Mouse (Mus musculus) heart, adult 2 months (tissue): ENCODE measurements around the gene Sis. TPM values are rescaled to one million over a fixed set of nuclear protein-coding genes. Genes with fewer than 3 reads are reported as not detected.

Experiments used
- DNase-seq, 2 experiments: peaks; one replicate each; pipeline ENCODE4 v3.0.0; 2021
- H3K27ac ChIP-seq: fragments of 200-600 bp; 2 replicates; pipeline ENCODE4 v1.8.1; 2022
- H3K27me3 ChIP-seq: fragments of 200-500 bp; 2 replicates; pipeline ENCODE4 v1.6.1; 2012; ENCODE audit warnings: mild to moderate bottlenecking, low read length, inconsistent platforms, mixed read lengths; ENCODE audit not compliant: control insufficient read depth, insufficient read depth
- H3K36me3 ChIP-seq: fragments of 200-500 bp; 2 replicates; pipeline ENCODE4 v1.6.1; 2012; ENCODE audit warnings: low read length, inconsistent platforms; ENCODE audit not compliant: control insufficient read depth, insufficient read depth
- H3K4me1 ChIP-seq: fragments of 200-500 bp; 2 replicates; pipeline ENCODE4 v1.6.1; 2011; ENCODE audit warnings: low read length; ENCODE audit not compliant: control insufficient read depth, insufficient read depth
- H3K4me3 ChIP-seq: fragments of 200-600 bp; 2 replicates; pipeline ENCODE4 v1.8.1; 2022
- H3K79me2 ChIP-seq: fragments of 200-500 bp; replicated peaks from 2 replicates; pipeline ENCODE4 v1.6.1; 2012; ENCODE audit warnings: mild to moderate bottlenecking, inconsistent platforms, low read length, moderate library complexity, mixed read lengths; ENCODE audit not compliant: control insufficient read depth, insufficient read depth
- H3K9ac ChIP-seq: fragments of 200-500 bp; 2 replicates; pipeline ENCODE4 v1.6.1; 2012; ENCODE audit warnings: low read depth, mild to moderate bottlenecking, control low read depth, inconsistent platforms, low read length, mixed read lengths
- CTCF ChIP-seq: fragments of 200-600 bp; IDR thresholded peaks from 2 replicates; pipeline ENCODE4 v1.8.1; 2022; ENCODE audit warnings: antibody characterized with exemption, mild to moderate bottlenecking, moderate library complexity
- EP300 ChIP-seq: fragments of 200-500 bp; IDR thresholded peaks from 2 replicates; pipeline ENCODE4 v1.6.1; 2011; ENCODE audit warnings: low read depth, low read length, control low read depth; ENCODE audit not compliant: insufficient read depth
- POLR2A ChIP-seq: fragments of 200-500 bp; IDR thresholded peaks from 2 replicates; pipeline ENCODE4 v1.6.1; 2011; ENCODE audit warnings: mild to moderate bottlenecking, low read depth, low read length, control low read depth; ENCODE audit not compliant: insufficient read depth
- WGBS: fragments of 180-500 bp; shearing (Covaris S2); methylation state at CpG from one replicate; pipeline ENCODE4 v1.1.7; 2018; 5-methylcytosine and 5-hydroxymethylcytosine counted together
- intact Hi-C: fragments of 180-260 bp; cut with DNase I; formaldehyde crosslinking; loops from one replicate; pipeline ENCODE4 v1.15.1; 2025
- long read RNA-seq: library from polyadenylated mRNA; stranded (forward); transcript quantifications from one replicate; pipeline ENCODE4 v2.0.0, GENCODE M21; 2021
- polyA plus RNA-seq: library from polyadenylated mRNA; depleted of rRNA; stranded (reverse); fragments of >200 nt; gene quantifications from 2 replicates; pipeline ENCODE4 v1.2.3, GENCODE M21; 2012; rRNA removed
- total RNA-seq, 2 experiments: library from RNA; stranded (reverse); gene quantifications; 2 replicates each; pipeline ENCODE4 v1.2.3; 2021

The Sis gene
- total RNA-seq (not detected), polyA plus RNA-seq (not detected in 2 replicates)
- long read RNA-seq: 0 reads

GRCm38 (mm10) chr3:72967675-72968074 is at the start of gene Sis:
Sis (minus strand) TSS chr3:72967863.
- H3K36me3 ChIP-seq: no peaks in the 10 kb centered on the region
- H3K4me1 ChIP-seq: no peaks in the 10 kb centered on the region
- no peak within 1 kb of the TSS for H3K4me3 ChIP-seq
- TF ChIP-seq CTCF (no peak), EP300 (no peak), POLR2A (no peak)
- H3K79me2 ChIP-seq: no peaks in the 10 kb centered on the region
- intact Hi-C loops: no loop called here
- no peak for DNase-seq
- H3K27ac ChIP-seq: no peak within 1 kb of the TSS
- H3K9ac ChIP-seq: no peak within 1 kb of the TSS
- H3K27me3 ChIP-seq: no peaks in the 10 kb centered on the region

- H3K4me3 ChIP-seq: no peak overlapping the region
- no peak overlapping the region for H3K27ac ChIP-seq
- H3K9ac ChIP-seq: no peak overlapping the region
- DNase-seq: no peak
- intact Hi-C loops: no loop called here
- no peaks in the 10 kb centered on the region for H3K4me1 ChIP-seq
- TF ChIP-seq POLR2A: no peak
- no peak for TF ChIP-seq CTCF
- no peak for TF ChIP-seq EP300
- WGBS: 7% methylated on average over 6 of the region's 6 CpGs
- no peaks in the 10 kb centered on the region for H3K79me2 ChIP-seq
- H3K27me3 ChIP-seq: no peaks in the 10 kb centered on the region
- H3K36me3 ChIP-seq: no peaks in the 10 kb centered on the region
These were observed 38.4 kb upstream of the Sis start for GRCm38 (mm10) chr3:73006045-73006444.

- H3K4me1 ChIP-seq: no peaks in the 10 kb centered on the region
- no peaks in the 10 kb centered on the region for H3K79me2 ChIP-seq
- no peak overlapping the region for H3K9ac ChIP-seq
- no peaks in the 10 kb centered on the region for H3K36me3 ChIP-seq
- TF ChIP-seq EP300 (no peak), POLR2A (no peak), CTCF (no peak)
- no peaks in the 10 kb centered on the region for H3K27me3 ChIP-seq
- DNase-seq: no peak
- no peak overlapping the region for H3K27ac ChIP-seq
- intact Hi-C loops: no loop called here
- H3K4me3 ChIP-seq: no peak overlapping the region
- 85% methylated on average over 4 of the region's 4 CpGs for WGBS
These were observed 35.5 kb upstream of the Sis start for GRCm38 (mm10) chr3:73002933-73003696.

- WGBS: 53% methylated on average over 4 of the region's 4 CpGs
- no peak overlapping the region for H3K4me3 ChIP-seq
- no peak overlapping the region for H3K27ac ChIP-seq
- no peaks in the 10 kb centered on the region for H3K36me3 ChIP-seq
- no peaks in the 10 kb centered on the region for H3K27me3 ChIP-seq
- no peak for DNase-seq
- H3K4me1 ChIP-seq: no peaks in the 10 kb centered on the region
- TF ChIP-seq POLR2A (no peak), EP300 (no peak), CTCF (no peak)
- no peak overlapping the region for H3K9ac ChIP-seq
- H3K79me2 ChIP-seq: no peaks in the 10 kb centered on the region
- intact Hi-C loops: no loop called here
These were observed 29.9 kb upstream of the Sis start for GRCm38 (mm10) chr3:72997517-72997916.

GRCm38 (mm10) chr3:72990992-72991391 is 23.3 kb upstream of the Sis start:
- DNase-seq: no peak
- Histone ChIP-seq H3K4me1 (no peaks in the 10 kb centered on the region), H3K36me3 (no peaks in the 10 kb centered on the region), H3K27me3 (no peaks in the 10 kb centered on the region), H3K27ac (no peak overlapping the region), H3K79me2 (no peaks in the 10 kb centered on the region), H3K9ac (no peak overlapping the region), H3K4me3 (no peak overlapping the region)
- no peak for TF ChIP-seq EP300
- no peak for TF ChIP-seq POLR2A
- TF ChIP-seq CTCF: no peak
- intact Hi-C loops: no loop called here
- whole genome bisulfite sequencing: 45% methylated on average over 2 of the region's 2 CpGs

GRCm38 (mm10) chr3:72976602-72977001 is 8.9 kb upstream of the Sis start:
- 52% methylated on average over 3 of the region's 3 CpGs for WGBS
- H3K4me3 ChIP-seq: no peak overlapping the region
- no peak overlapping the region for H3K27ac ChIP-seq
- H3K4me1 ChIP-seq: no peaks in the 10 kb centered on the region
- H3K9ac ChIP-seq: no peak overlapping the region
- no peaks in the 10 kb centered on the region for H3K27me3 ChIP-seq
- no peaks in the 10 kb centered on the region for H3K36me3 ChIP-seq
- TF ChIP-seq POLR2A (no peak), EP300 (no peak), CTCF (no peak)
- no peak for DNase-seq
- intact Hi-C loops: no loop called here
- no peaks in the 10 kb centered on the region for H3K79me2 ChIP-seq
